Mouse (Mus musculus) hindbrain, embryonic 14.5 days (tissue): ENCODE data around the gene Map1b. TPM values are rescaled to one million over a fixed set of nuclear protein-coding genes. Genes with fewer than 3 reads are reported as not detected.
A peak's percentile ranks its signal among the peaks of the same experiment; 100 is the strongest.

Source experiments
- ATAC-seq: fragments of 200-750 bp; cut with Nextera tagmentation; 2 replicates; pipeline ENCODE4 v1.8.0; 2017; ENCODE audit warnings: moderate number of reproducible peaks, mild to moderate bottlenecking, moderate TSS enrichment, moderate library complexity; ENCODE audit not compliant: low FRiP score
- DNase-seq: peaks from one replicate; pipeline ENCODE4 v3.0.0-alpha.2; 2015; ENCODE audit warnings: low spot score
- H3K27ac ChIP-seq: fragments of 300-500 bp; sonication (generic); 2 replicates; pipeline ENCODE4 v1.5.1; 2014; ENCODE audit warnings: mild to moderate bottlenecking, moderate library complexity
- H3K27me3 ChIP-seq: fragments of 300-500 bp; sonication (generic); 2 replicates; pipeline ENCODE4 v1.6.1; 2014; ENCODE audit warnings: mild to moderate bottlenecking, low read length, mixed read lengths; ENCODE audit not compliant: control insufficient read depth, insufficient read depth
- H3K36me3 ChIP-seq: fragments of 300-500 bp; sonication (generic); replicated peaks from 2 replicates; pipeline ENCODE4 v1.6.1; 2014; ENCODE audit not compliant: control insufficient read depth, insufficient read depth
- H3K4me1 ChIP-seq: fragments of 300-500 bp; sonication (generic); replicated peaks from 2 replicates; pipeline ENCODE4 v1.6.1; 2014; ENCODE audit warnings: antibody characterized with exemption, low read length, mixed read lengths; ENCODE audit not compliant: control insufficient read depth, insufficient read depth
- H3K4me2 ChIP-seq: fragments of 300-500 bp; sonication (generic); replicated peaks from 2 replicates; pipeline ENCODE4 v1.6.1; 2014; ENCODE audit warnings: mild to moderate bottlenecking, moderate library complexity
- H3K4me3 ChIP-seq: fragments of 300-500 bp; sonication (generic); replicated peaks from 2 replicates; pipeline ENCODE4 v1.5.1; 2014; ENCODE audit warnings: mild to moderate bottlenecking, low read length
- H3K9ac ChIP-seq: fragments of 300-500 bp; sonication (generic); 2 replicates; pipeline ENCODE4 v1.6.1; 2014
- H3K9me3 ChIP-seq: fragments of 300-500 bp; sonication (generic); 2 replicates; pipeline ENCODE4 v1.6.1; 2016; ENCODE audit warnings: low read length; ENCODE audit not compliant: control insufficient read depth
- WGBS: fragments of 180-500 bp; shearing (Covaris S2); extraction: QIAGEN DNeasy Blood & Tissue Kit; methylation state at CpG from one replicate; pipeline ENCODE4 v1.1.7; 2014; 5-methylcytosine and 5-hydroxymethylcytosine counted together
- polyA plus RNA-seq: library from polyadenylated mRNA; unstranded; fragments of >200 nt; fragmentation: Nextera tagmentation; extraction: Ambion mirVana; gene quantifications from 2 replicates; pipeline ENCODE4 v1.2.1, GENCODE M21; 2014

The Map1b gene
- polyA plus RNA-seq, 1 experiment from 2014 or later = 2,283 TPM

- 81% methylated on average over 6 of the region's 6 CpGs for WGBS
- ATAC-seq = no peak
These were observed 38.1 kb upstream of the Map1b start for GRCm38 (mm10) chr13:99554466-99554865.

GRCm38 (mm10) chr13:99552381-99552780, 36.0 kb upstream of the Map1b start:
- H3K9ac ChIP-seq = no peak overlapping the region
- H3K4me1 ChIP-seq = peaks cover 28% of the 10 kb centered on the region
- no peak overlapping the region for H3K27ac ChIP-seq
- H3K4me3 ChIP-seq = no peak overlapping the region
- H3K9me3 ChIP-seq = no peaks in the 10 kb centered on the region
- no peaks in the 10 kb centered on the region for H3K27me3 ChIP-seq
- ATAC-seq = no peak
- no peak overlapping the region for H3K4me2 ChIP-seq
- no peak for DNase-seq
- no peaks in the 10 kb centered on the region for H3K36me3 ChIP-seq
- WGBS = 92% methylated on average over 4 of the region's 4 CpGs

More at GRCm38 (mm10) chr13:99554466-99554865, 38.1 kb upstream of the Map1b start:
- DNase-seq = no peak
- no peaks in the 10 kb centered on the region for H3K36me3 ChIP-seq
- no peak overlapping the region for H3K4me2 ChIP-seq
- no peak overlapping the region for H3K9ac ChIP-seq
- no peak overlapping the region for H3K4me3 ChIP-seq
- H3K27me3 ChIP-seq = no peaks in the 10 kb centered on the region
- no peaks in the 10 kb centered on the region for H3K9me3 ChIP-seq
- peaks cover 17% of the 10 kb centered on the region for H3K4me1 ChIP-seq
- no peak overlapping the region for H3K27ac ChIP-seq

- Histone ChIP-seq H3K27ac (peak overlapping the region; percentile 61), H3K4me3 (no peak overlapping the region), H3K9ac (no peak overlapping the region), H3K27me3 (no peaks in the 10 kb centered on the region), H3K4me2 (no peak overlapping the region), H3K9me3 (no peaks in the 10 kb centered on the region), H3K4me1 (peaks cover 28% of the 10 kb centered on the region), H3K36me3 (no peaks in the 10 kb centered on the region)
- DNase-seq (peak; percentile 37), ATAC-seq (0 out of 2 replicates have a peak, but pooled peaks have one; percentile 22)
- WGBS = 49% methylated on average over 12 of the region's 12 CpGs
These were observed 34.5 kb upstream of the Map1b start for GRCm38 (mm10) chr13:99550679-99551369.

- Histone ChIP-seq H3K27ac (peak overlapping the region; percentile 61), H3K9ac (peak overlapping the region; percentile 31; the same call in 1 of the 2 replicates), H3K4me3 (no peak overlapping the region), H3K9me3 (no peaks in the 10 kb centered on the region), H3K27me3 (no peaks in the 10 kb centered on the region), H3K4me2 (0 out of 2 replicates have a peak overlapping the region, but pooled peaks have one; percentile 2), H3K4me1 (peaks cover 28% of the 10 kb centered on the region), H3K36me3 (no peaks in the 10 kb centered on the region)
- WGBS = 31% methylated on average over 4 of the region's 4 CpGs
- ATAC-seq (peak; percentile 14; the same call in 1 of the 2 replicates), DNase-seq (no peak)
These were observed 33.7 kb upstream of the Map1b start for GRCm38 (mm10) chr13:99550060-99550459.

- Histone ChIP-seq H3K27me3 (no peaks in the 10 kb centered on the region), H3K4me3 (no peak overlapping the region), H3K36me3 (no peaks in the 10 kb centered on the region), H3K4me1 (peaks cover 28% of the 10 kb centered on the region), H3K27ac (peak overlapping the region; percentile 61), H3K4me2 (0 out of 2 replicates have a peak overlapping the region, but pooled peaks have one; percentile 2), H3K9me3 (no peaks in the 10 kb centered on the region), H3K9ac (no peak overlapping the region)
- ATAC-seq = peak; percentile 62; the same call in 1 of the 2 replicates
- WGBS = 13% methylated on average over 9 of the region's 9 CpGs
- DNase-seq = peak; percentile 58
These were observed 33.2 kb upstream of the Map1b start for GRCm38 (mm10) chr13:99549584-99549983.

GRCm38 (mm10) chr13:99546832-99547231, 30.5 kb upstream of the Map1b start:
- Histone ChIP-seq H3K4me2 (no peak overlapping the region), H3K4me1 (peaks cover 32% of the 10 kb centered on the region), H3K4me3 (no peak overlapping the region), H3K9ac (no peak overlapping the region), H3K9me3 (no peaks in the 10 kb centered on the region), H3K27ac (no peak overlapping the region), H3K36me3 (no peaks in the 10 kb centered on the region), H3K27me3 (no peaks in the 10 kb centered on the region)
- ATAC-seq = no peak
- whole genome bisulfite sequencing = 86% methylated on average over 5 of the region's 5 CpGs
- DNase-seq = no peak

GRCm38 (mm10) chr13:99545201-99545600, 28.9 kb upstream of the Map1b start:
- no peaks in the 10 kb centered on the region for H3K36me3 ChIP-seq
- H3K4me1 ChIP-seq = peaks cover 29% of the 10 kb centered on the region
- H3K4me2 ChIP-seq = no peak overlapping the region
- ATAC-seq (no peak), DNase-seq (no peak)
- H3K27ac ChIP-seq = no peak overlapping the region
- 65% methylated on average over 6 of the region's 6 CpGs for WGBS
- H3K27me3 ChIP-seq = no peaks in the 10 kb centered on the region
- H3K9me3 ChIP-seq = no peaks in the 10 kb centered on the region
- no peak overlapping the region for H3K9ac ChIP-seq
- no peak overlapping the region for H3K4me3 ChIP-seq

- 26% methylated on average over 21 of the region's 21 CpGs for WGBS
- H3K4me3 ChIP-seq = peak overlapping the region; percentile 15
- H3K9me3 ChIP-seq = no peaks in the 10 kb centered on the region
- DNase-seq (peak; percentile 42), ATAC-seq (peak; percentile 85)
- no peaks in the 10 kb centered on the region for H3K27me3 ChIP-seq
- peak overlapping the region; percentile 67 for H3K27ac ChIP-seq
- H3K36me3 ChIP-seq = no peaks in the 10 kb centered on the region
- peak overlapping the region; percentile 45 for H3K9ac ChIP-seq
- H3K4me1 ChIP-seq = peaks cover 20% of the 10 kb centered on the region; the same call in 1 of the 2 replicates
- H3K4me2 ChIP-seq = peak overlapping the region; percentile 46
These were observed 25.3 kb upstream of the Map1b start for GRCm38 (mm10) chr13:99541429-99542267.

- H3K36me3 ChIP-seq = no peaks in the 10 kb centered on the region
- 70% methylated on average over 5 of the region's 5 CpGs for WGBS
These were observed 22.9 kb upstream of the Map1b start for GRCm38 (mm10) chr13:99539288-99539687.

More at GRCm38 (mm10) chr13:99539288-99539687, 22.9 kb upstream of the Map1b start:
- Histone ChIP-seq H3K9ac (no peak overlapping the region), H3K4me3 (no peak overlapping the region), H3K27me3 (no peaks in the 10 kb centered on the region), H3K4me1 (peaks cover 20% of the 10 kb centered on the region; the same call in 1 of the 2 replicates), H3K4me2 (no peak overlapping the region), H3K27ac (no peak overlapping the region), H3K9me3 (no peaks in the 10 kb centered on the region)
- DNase-seq (no peak), ATAC-seq (no peak)
